Mouse (Mus musculus) kidney, adult 2 months (tissue): Measurements from ENCODE around the gene Shkbp1. TPM values are rescaled to one million over a fixed set of nuclear protein-coding genes. Genes with fewer than 3 reads are reported as not detected.
A peak's percentile ranks its signal among the peaks of the same experiment; 100 is the strongest.

Experiments
- DNase-seq: peaks from one replicate; pipeline ENCODE4 v3.0.0; 2021
- H3K27ac ChIP-seq: fragments of 200-500 bp; 2 replicates; pipeline ENCODE4 v1.5.1; 2012; ENCODE audit warnings: low read depth, low read length, control low read depth, inconsistent platforms; ENCODE audit not compliant: insufficient read depth
- H3K27me3 ChIP-seq: fragments of 200-500 bp; replicated peaks from 2 replicates; pipeline ENCODE4 v1.6.1; 2012; ENCODE audit warnings: mild to moderate bottlenecking, moderate library complexity, low read length, inconsistent platforms; ENCODE audit not compliant: control insufficient read depth, insufficient read depth
- H3K36me3 ChIP-seq: fragments of 200-500 bp; 2 replicates; pipeline ENCODE4 v1.6.1; 2012; ENCODE audit warnings: mild to moderate bottlenecking, moderate library complexity, low read length, inconsistent platforms; ENCODE audit not compliant: control insufficient read depth, insufficient read depth
- H3K4me1 ChIP-seq: fragments of 200-500 bp; 2 replicates; pipeline ENCODE4 v1.6.1; 2011; ENCODE audit warnings: low read length; ENCODE audit not compliant: control insufficient read depth, insufficient read depth
- H3K4me3 ChIP-seq: fragments of 200-500 bp; 2 replicates; pipeline ENCODE4 v1.5.1; 2011; ENCODE audit warnings: mild to moderate bottlenecking, low read depth, low read length, control low read depth; ENCODE audit not compliant: insufficient read depth
- CTCF ChIP-seq: fragments of 200-500 bp; conservative IDR thresholded peaks from 2 replicates; pipeline ENCODE4 v1.5.1; 2011; ENCODE audit warnings: low read depth, mild to moderate bottlenecking, control low read depth, low read length, moderate library complexity, mixed read lengths; ENCODE audit not compliant: insufficient read depth, insufficient read length
- POLR2A ChIP-seq: fragments of 200-500 bp; IDR thresholded peaks from one replicate; pipeline ENCODE4 v1.6.1; 2011; ENCODE audit warnings: low read depth, low read length, control low read depth
- WGBS: fragments of 180-500 bp; shearing (Covaris S2); methylation state at CpG from one replicate; pipeline ENCODE4 v1.1.7; 2018; 5-methylcytosine and 5-hydroxymethylcytosine counted together
- polyA plus RNA-seq: library from polyadenylated mRNA; depleted of rRNA; stranded (reverse); fragments of >200 nt; gene quantifications from 2 replicates; pipeline ENCODE4 v1.2.3, GENCODE M21; 2012; rRNA removed

Shkbp1 gene
- polyA plus RNA-seq, 1 experiment, result 39.2 TPM

DNA sequence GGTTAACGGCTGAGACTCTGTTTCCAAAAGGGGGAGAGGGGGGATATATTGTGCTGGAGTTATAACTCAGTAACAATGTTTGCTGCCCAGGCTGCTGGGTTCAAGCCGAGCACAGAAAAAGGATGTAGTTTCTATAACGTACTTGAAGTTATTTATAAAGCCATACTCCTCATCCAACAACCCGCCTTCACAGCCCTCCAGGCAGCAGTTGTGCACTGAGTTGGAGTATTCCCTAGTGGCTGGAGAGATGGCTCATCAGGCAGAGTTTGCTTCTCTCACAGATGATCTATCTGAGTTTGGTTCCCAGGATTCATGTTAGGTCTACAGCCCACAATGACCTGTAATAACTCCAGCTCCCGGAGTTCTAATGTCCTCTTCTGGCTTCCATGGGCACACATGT, 55.0 kb downstream of the Shkbp1 start:
- DNase-seq, result no peak
- WGBS, result 73% methylated on average over 5 of the region's 5 CpGs
- no peak overlapping the region for H3K27ac ChIP-seq
- H3K4me3 ChIP-seq, result no peak overlapping the region
- no peaks in the 10 kb centered on the region for H3K4me1 ChIP-seq
- H3K36me3 ChIP-seq, result no peaks in the 10 kb centered on the region
- H3K27me3 ChIP-seq, result no peaks in the 10 kb centered on the region
- no peak for TF ChIP-seq POLR2A
- TF ChIP-seq CTCF, result no peak

DNA sequence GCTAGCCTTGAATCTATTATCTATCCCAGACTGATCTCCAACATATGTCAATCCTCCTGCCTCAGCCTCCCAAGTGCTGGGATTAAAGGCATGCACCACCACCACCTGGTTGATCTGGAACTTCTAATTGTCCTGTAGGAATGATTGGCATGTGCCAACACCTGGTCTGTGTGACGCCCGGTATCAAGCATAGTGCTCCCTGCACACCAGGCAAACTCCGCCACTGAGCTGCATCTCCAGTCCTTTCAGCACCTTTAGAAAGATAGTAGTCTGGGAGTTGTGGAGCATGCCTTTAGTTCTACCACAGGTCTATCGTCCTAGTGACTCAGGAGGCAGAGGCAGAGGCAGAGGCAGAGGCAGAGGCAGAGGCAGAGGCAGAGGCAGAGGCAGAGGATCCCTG, 55.5 kb downstream of the Shkbp1 start:
- no peak overlapping the region for H3K4me3 ChIP-seq
- H3K4me1 ChIP-seq, result no peaks in the 10 kb centered on the region
- TF ChIP-seq CTCF (no peak), POLR2A (no peak)
- no peak overlapping the region for H3K27ac ChIP-seq
- DNase-seq, result no peak
- no peaks in the 10 kb centered on the region for H3K27me3 ChIP-seq
- 83% methylated on average over 4 of the region's 4 CpGs for whole genome bisulfite sequencing
- H3K36me3 ChIP-seq, result no peaks in the 10 kb centered on the region

DNA sequence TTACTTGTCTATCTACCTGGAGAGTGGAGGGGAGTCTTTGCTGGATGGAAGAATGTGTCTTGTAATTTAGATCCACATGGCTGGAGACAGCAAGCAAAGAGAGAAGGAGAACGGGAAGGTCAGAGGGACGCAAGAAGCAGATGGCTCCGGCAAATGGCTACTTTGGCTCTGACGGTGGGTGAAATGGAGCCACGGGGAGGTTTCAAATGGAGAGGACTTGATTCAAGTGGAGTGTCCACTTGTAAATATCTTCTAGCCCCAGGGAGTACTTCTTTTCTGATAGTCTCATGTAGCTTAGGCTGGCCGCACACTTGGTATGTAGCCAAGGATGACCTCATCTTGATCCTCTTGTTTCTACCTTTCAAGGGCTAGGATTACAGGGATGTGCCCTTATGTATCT, 57.0 kb downstream of the Shkbp1 start:
- H3K27ac ChIP-seq, result no peak overlapping the region
- no peak for DNase-seq
- no peak overlapping the region for H3K4me3 ChIP-seq
- no peaks in the 10 kb centered on the region for H3K4me1 ChIP-seq
- TF ChIP-seq POLR2A (no peak), CTCF (no peak)
- H3K36me3 ChIP-seq, result no peaks in the 10 kb centered on the region
- 72% methylated on average over 6 of the region's 6 CpGs for WGBS
- no peaks in the 10 kb centered on the region for H3K27me3 ChIP-seq

DNA sequence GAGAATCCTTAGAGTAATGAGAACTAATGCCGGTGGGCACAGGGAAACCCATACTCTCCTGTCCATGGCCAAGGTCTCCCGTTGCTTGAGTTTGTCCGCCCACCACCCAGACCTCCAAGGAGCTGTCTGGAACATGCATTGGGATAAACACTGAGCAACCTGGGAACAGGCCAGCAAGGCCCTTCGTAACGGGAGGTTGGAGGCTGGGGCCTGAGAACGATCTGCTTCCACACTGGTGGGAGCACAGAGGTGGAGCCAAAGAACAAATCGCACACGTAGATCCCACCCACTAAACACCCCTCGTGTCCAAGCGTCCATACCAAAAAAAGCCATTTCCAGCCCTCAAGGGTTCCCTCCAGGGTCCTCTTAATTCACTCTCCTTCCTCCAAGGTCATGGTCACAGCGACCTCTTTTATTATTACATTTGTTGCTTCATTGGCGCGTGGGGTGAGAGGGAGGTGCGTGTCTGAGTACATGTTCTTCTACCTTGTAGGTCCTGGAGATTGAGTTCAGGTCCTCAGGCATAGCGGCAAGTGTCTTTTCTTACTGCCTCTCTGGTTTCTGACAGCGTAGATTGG, 57.7 kb downstream of the Shkbp1 start:
- Histone ChIP-seq H3K36me3 (no peaks in the 10 kb centered on the region), H3K27me3 (no peaks in the 10 kb centered on the region), H3K4me1 (no peaks in the 10 kb centered on the region), H3K4me3 (no peak overlapping the region), H3K27ac (no peak overlapping the region)
- TF ChIP-seq POLR2A (no peak), CTCF (no peak)
- WGBS, result 69% methylated on average over 16 of the region's 16 CpGs
- no peak for DNase-seq

DNA sequence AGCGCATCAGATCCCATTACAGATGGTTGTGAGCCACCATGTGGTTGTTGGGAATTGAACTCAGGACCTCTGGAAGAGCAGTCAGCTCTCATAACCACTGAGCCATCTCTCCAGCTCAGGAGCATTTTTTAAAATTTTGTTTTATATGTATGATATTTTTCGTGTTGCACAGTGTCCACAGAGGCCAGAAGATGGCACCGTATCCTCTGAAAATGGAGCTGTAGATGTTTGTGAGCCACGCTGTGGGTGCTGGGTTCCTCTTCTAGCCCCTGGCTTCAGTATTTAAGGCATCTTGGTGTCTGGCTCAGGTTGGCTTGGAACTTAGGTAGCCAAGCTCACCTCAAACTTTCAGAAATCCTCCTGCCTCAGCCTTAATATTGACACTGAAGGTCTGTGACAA, 59.3 kb downstream of the Shkbp1 start:
- Histone ChIP-seq H3K27me3 (no peaks in the 10 kb centered on the region), H3K27ac (no peak overlapping the region), H3K4me1 (no peaks in the 10 kb centered on the region), H3K4me3 (no peak overlapping the region), H3K36me3 (no peaks in the 10 kb centered on the region)
- no peak for DNase-seq
- 90% methylated on average over 4 of the region's 4 CpGs for WGBS
- no peak for TF ChIP-seq CTCF
- TF ChIP-seq POLR2A, result no peak

DNA sequence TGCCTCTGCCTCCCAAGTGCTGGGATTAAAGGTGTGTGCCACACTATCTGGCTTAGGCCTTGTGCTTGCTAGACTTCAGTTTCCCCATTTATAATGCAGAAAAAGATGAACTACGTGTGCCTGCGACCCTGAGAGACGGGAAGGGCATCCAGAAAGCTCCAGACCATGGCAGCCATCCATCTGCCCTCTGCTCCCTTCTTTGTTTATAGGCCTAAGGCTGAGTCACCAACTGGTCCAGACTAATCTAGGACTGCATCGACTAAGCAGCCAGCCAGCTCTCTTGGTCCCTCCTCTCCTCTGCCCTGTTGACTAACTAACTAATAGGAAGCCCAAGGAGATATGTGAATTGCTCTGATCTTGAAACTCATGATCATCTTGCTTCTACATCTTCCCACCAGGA, 59.9 kb downstream of the Shkbp1 start:
- DNase-seq, result peak; percentile 47
- Histone ChIP-seq H3K4me1 (no peaks in the 10 kb centered on the region), H3K4me3 (no peak overlapping the region), H3K36me3 (no peaks in the 10 kb centered on the region), H3K27ac (no peak overlapping the region), H3K27me3 (no peaks in the 10 kb centered on the region)
- TF ChIP-seq CTCF (no peak), POLR2A (no peak)
- 24% methylated on average over 4 of the region's 4 CpGs for WGBS

Other genes starting within 250 kb of the Shkbp1 start
- 5.3 and 6.5 TPM in 2 replicates for gene Cyp2f2, start 236.1 kb downstream of the Shkbp1 start, polyA plus RNA-seq
- gene Cyp2t4, start 202.3 kb downstream of the Shkbp1 start, polyA plus RNA-seq, result not detected in 2 replicates
- gene Egln2, start 189.2 kb downstream of the Shkbp1 start, polyA plus RNA-seq, result 84.9 and 93.7 TPM in 2 replicates
- gene Rab4b, start 177.1 kb downstream of the Shkbp1 start, polyA plus RNA-seq, result 55.9 and 57.4 TPM in 2 replicates
- not detected in 2 replicates for gene Gm21983, start 174.9 kb downstream of the Shkbp1 start, polyA plus RNA-seq
- 6.4 and 7.7 TPM in 2 replicates for gene Mia, start 174.9 kb downstream of the Shkbp1 start, polyA plus RNA-seq
- gene BC024978, start 160.2 kb downstream of the Shkbp1 start, polyA plus RNA-seq, result 8.2 and 9.6 TPM in 2 replicates
- 127 and 131 TPM in 2 replicates for gene Snrpa, start 159.7 kb downstream of the Shkbp1 start, polyA plus RNA-seq
- gene Itpkc, start 127.4 kb downstream of the Shkbp1 start, polyA plus RNA-seq, result 6.8 and 7.0 TPM in 2 replicates
- gene Coq8b, start 123.0 kb downstream of the Shkbp1 start, polyA plus RNA-seq, result 43.1 and 50.3 TPM in 2 replicates
- 6.0 and 7.9 TPM in 2 replicates for gene Numbl, start 97.6 kb downstream of the Shkbp1 start, polyA plus RNA-seq
- gene Ltbp4, start 18.3 kb downstream of the Shkbp1 start, polyA plus RNA-seq, result 76.9 and 84.7 TPM in 2 replicates
- 0.39 TPM in 1 of 2 replicates, not detected in the other for gene Gm20479, start 1.4 kb upstream of the Shkbp1 start, polyA plus RNA-seq
- 0.09 and 0.12 TPM in 2 replicates for gene Sptbn4, start 91.7 kb upstream of the Shkbp1 start, polyA plus RNA-seq
- 47.1 and 47.8 TPM in 2 replicates for gene Blvrb, start 92.0 kb upstream of the Shkbp1 start, polyA plus RNA-seq
- gene Sertad3, start 117.7 kb upstream of the Shkbp1 start, polyA plus RNA-seq, result 9.0 and 12.8 TPM in 2 replicates
- 19.4 and 23.7 TPM in 2 replicates for gene Sertad1, start 130.9 kb upstream of the Shkbp1 start, polyA plus RNA-seq
- 1.2 and 1.5 TPM in 2 replicates for gene Prx, start 143.3 kb upstream of the Shkbp1 start, polyA plus RNA-seq
- gene Hipk4, start 167.2 kb upstream of the Shkbp1 start, polyA plus RNA-seq, result 0.48 and 0.61 TPM in 2 replicates
- gene Pld3, start 197.2 kb upstream of the Shkbp1 start, polyA plus RNA-seq, result 142 and 163 TPM in 2 replicates
- 16.9 and 19.3 TPM in 2 replicates for gene 2310022A10Rik, start 197.2 kb upstream of the Shkbp1 start, polyA plus RNA-seq
- 83.9 and 89.2 TPM in 2 replicates for gene Akt2, start 235.5 kb upstream of the Shkbp1 start, polyA plus RNA-seq